Mouse (Mus musculus) midbrain, postnatal 0 days (tissue): ENCODE data around the gene Rex1bd. TPM values are rescaled to one million over a fixed set of nuclear protein-coding genes. Genes with fewer than 3 reads are reported as not detected.
A peak's percentile ranks its signal among the peaks of the same experiment; 100 is the strongest.

Source experiments
- ATAC-seq: fragments of 200-750 bp; cut with Nextera tagmentation; 2 replicates; pipeline ENCODE4 v1.8.0; 2017; ENCODE audit warnings: moderate number of reproducible peaks, mild to moderate bottlenecking, moderate TSS enrichment, moderate library complexity; ENCODE audit not compliant: low FRiP score
- DNase-seq: peaks from one replicate; pipeline ENCODE4 v3.0.0-alpha.2; 2015; ENCODE audit warnings: low spot score
- H3K27ac ChIP-seq: fragments of 300-500 bp; sonication (generic); 2 replicates; pipeline ENCODE4 v1.5.1; 2014; ENCODE audit warnings: low read depth, mild to moderate bottlenecking, low read length, mixed read lengths
- H3K27me3 ChIP-seq: fragments of 300-500 bp; sonication (generic); 2 replicates; pipeline ENCODE4 v1.6.1; 2014; ENCODE audit warnings: low read length, control low read depth, mixed read lengths; ENCODE audit not compliant: insufficient read depth
- H3K36me3 ChIP-seq: fragments of 300-500 bp; sonication (generic); 2 replicates; pipeline ENCODE4 v1.6.1; 2014; ENCODE audit warnings: low read length, control low read depth, mixed read lengths; ENCODE audit not compliant: insufficient read depth
- H3K4me1 ChIP-seq: fragments of 300-500 bp; sonication (generic); 2 replicates; pipeline ENCODE4 v1.6.1; 2014; ENCODE audit warnings: mild to moderate bottlenecking, control low read depth, antibody characterized with exemption, low read length, mixed read lengths; ENCODE audit not compliant: insufficient read depth
- H3K4me2 ChIP-seq: fragments of 300-500 bp; sonication (generic); 2 replicates; pipeline ENCODE4 v1.6.1; 2014; ENCODE audit warnings: low read depth, mild to moderate bottlenecking, low read length, mixed read lengths; ENCODE audit not compliant: poor library complexity, severe bottlenecking
- H3K4me3 ChIP-seq: fragments of 300-500 bp; sonication (generic); 2 replicates; pipeline ENCODE4 v1.5.1; 2014; ENCODE audit warnings: low read depth, mild to moderate bottlenecking, low read length, moderate library complexity
- H3K9ac ChIP-seq: fragments of 300-500 bp; sonication (generic); replicated peaks from 2 replicates; pipeline ENCODE4 v1.6.1; 2014; ENCODE audit warnings: mild to moderate bottlenecking, low read length, moderate library complexity, mixed read lengths; ENCODE audit not compliant: poor library complexity, severe bottlenecking
- H3K9me3 ChIP-seq: fragments of 300-500 bp; sonication (generic); 2 replicates; pipeline ENCODE4 v1.6.1; 2016; ENCODE audit warnings: low read length, control low read depth
- CTCF ChIP-seq: IDR thresholded peaks from 2 replicates; pipeline ENCODE4 v1.5.1; 2016; ENCODE audit warnings: antibody characterized with exemption, mild to moderate bottlenecking
- WGBS: fragments of 180-500 bp; shearing (Covaris S2); extraction: QIAGEN DNeasy Blood & Tissue Kit; methylation state at CpG from one replicate; pipeline ENCODE4 v1.1.7; 2014; 5-methylcytosine and 5-hydroxymethylcytosine counted together
- polyA plus RNA-seq: library from polyadenylated mRNA; unstranded; fragments of >200 nt; fragmentation: Nextera tagmentation; extraction: Ambion mirVana; gene quantifications from 2 replicates; pipeline ENCODE4 v1.2.1, GENCODE M21; 2015
- total RNA-seq: library from RNA; depleted of rRNA; stranded (reverse); fragments of >200 nt; gene quantifications from 2 replicates; pipeline ENCODE4 v1.2.3, GENCODE M21; 2014

The Rex1bd gene
- total and polyA plus RNA-seq, 2 experiments from 2014 or later, result 118 to 198 TPM

- H3K4me1 ChIP-seq, result peaks cover 8% of the 10 kb centered on the region; the same call in 1 of the 2 replicates
- no peak; the same call in 1 of the 2 replicates for ATAC-seq
Measured at GRCm38 (mm10) chr8:70493692-70494415, 12.7 kb downstream of the Rex1bd start.

DNA sequence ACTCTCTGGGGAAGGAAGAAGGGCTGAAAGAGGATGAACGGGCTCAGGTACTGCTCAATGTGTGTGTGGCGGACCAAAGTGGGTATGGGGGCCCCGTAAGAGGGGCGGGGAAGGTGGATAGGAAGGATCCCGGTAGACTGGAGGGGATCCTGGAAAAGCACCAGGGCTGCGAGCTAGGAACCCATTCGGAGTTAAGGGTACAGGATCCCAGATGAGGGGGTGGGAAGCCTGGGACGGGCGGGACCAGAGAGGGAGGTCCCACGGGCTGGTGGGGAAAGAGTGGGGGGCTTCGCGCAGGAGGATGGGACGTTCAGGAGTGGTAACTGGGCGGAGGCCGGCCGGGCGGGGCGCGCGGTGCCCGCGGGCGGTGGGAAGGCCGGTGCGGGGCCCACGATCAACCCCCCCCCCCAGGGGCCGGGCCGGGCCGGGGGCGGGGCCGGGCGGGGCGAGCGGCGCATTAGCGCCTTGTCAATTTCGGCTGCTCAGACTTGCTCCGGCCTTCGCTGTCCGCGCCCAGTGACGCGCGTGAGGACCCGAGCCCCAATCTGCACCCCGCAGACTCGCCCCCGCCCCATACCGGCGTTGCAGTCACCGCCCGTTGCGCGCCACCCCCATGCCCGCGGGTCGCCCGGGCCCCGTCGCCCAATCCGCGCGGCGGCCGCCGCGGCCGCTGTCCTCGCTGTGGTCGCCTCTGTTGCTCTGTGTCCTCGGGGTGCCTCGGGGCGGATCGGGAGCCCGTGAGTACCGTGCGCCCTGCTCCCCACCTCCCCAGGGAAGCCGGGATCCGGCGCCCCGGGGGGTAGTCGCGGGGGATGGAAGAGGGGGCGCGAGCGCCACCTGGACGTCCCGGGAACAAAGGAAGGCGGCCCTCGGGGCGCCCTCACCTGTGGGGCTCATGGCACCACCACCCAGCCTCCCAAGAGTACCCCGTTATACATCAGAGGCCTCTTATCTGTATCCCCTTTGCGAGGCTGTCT, 13.6 kb downstream of the Rex1bd start, which contains the start of gene Crlf1:
TSS of gene Crlf1 (plus strand) at position 495 of the 977 bp plus-strand sequence.
- peak; percentile 31 for ATAC-seq
- Histone ChIP-seq H3K4me1 (peaks cover 14% of the 10 kb centered on the region; the same call in 1 of the 2 replicates), H3K9me3 (no peaks in the 10 kb centered on the region), H3K27me3 (peaks cover 90% of the 10 kb centered on the region), H3K4me3 (peak within 1 kb of the TSS; percentile 35), H3K36me3 (no peaks in the 10 kb centered on the region), H3K4me2 (peak within 1 kb of the TSS; percentile 67), H3K27ac (no peak within 1 kb of the TSS), H3K9ac (peak within 1 kb of the TSS; percentile 42; the same call in 1 of the 2 replicates)
- no peak for DNase-seq
- no peak for TF ChIP-seq CTCF
- under 1% methylated on average over 54 of the region's 93 CpGs for WGBS

More at GRCm38 (mm10) chr8:70493692-70494415, 12.7 kb downstream of the Rex1bd start:
- H3K4me2 ChIP-seq, result peak overlapping the region; percentile 67
- no peaks in the 10 kb centered on the region for H3K36me3 ChIP-seq
- under 1% methylated on average over 47 of the region's 47 CpGs for WGBS
- peak overlapping the region; percentile 35 for H3K4me3 ChIP-seq
- H3K27ac ChIP-seq, result no peak overlapping the region
- no peak for TF ChIP-seq CTCF
- 0 out of 2 replicates have a peak overlapping the region, but pooled peaks have one; percentile 42 for H3K9ac ChIP-seq
- H3K9me3 ChIP-seq, result no peaks in the 10 kb centered on the region
- no peak for DNase-seq
- H3K27me3 ChIP-seq, result peaks cover 90% of the 10 kb centered on the region

DNA sequence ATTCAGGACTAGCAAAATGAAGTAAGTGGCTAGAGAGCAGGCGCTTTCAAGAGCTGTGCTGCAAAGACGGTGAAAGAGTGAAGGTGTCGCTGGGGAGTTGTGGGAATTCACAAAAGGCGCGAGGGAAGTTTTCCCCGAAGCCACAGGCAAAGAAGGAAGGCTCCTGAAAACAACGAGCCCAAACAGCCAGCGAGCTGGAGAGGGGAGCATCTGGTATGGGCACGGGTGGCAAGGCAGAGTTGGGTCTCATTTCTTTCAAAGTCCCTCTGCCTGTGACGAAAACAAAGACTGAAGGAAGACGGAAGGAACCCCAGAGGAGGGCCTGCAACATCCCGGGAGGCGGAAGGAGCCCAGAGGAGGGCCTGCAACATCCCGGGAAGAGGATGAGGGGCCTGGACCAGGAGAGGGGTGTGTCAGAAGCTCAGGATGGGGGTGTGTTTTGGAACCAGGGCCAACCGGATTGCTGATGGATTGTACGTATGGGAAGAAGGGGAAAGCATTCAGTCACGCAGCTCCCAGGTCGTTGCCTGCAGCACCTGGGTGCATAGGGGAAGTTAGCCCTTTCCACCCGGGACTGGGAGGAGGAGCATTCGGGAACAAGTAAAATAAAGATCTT, 15.6 kb downstream of the Rex1bd start:
- H3K9me3 ChIP-seq, result no peaks in the 10 kb centered on the region

DNA sequence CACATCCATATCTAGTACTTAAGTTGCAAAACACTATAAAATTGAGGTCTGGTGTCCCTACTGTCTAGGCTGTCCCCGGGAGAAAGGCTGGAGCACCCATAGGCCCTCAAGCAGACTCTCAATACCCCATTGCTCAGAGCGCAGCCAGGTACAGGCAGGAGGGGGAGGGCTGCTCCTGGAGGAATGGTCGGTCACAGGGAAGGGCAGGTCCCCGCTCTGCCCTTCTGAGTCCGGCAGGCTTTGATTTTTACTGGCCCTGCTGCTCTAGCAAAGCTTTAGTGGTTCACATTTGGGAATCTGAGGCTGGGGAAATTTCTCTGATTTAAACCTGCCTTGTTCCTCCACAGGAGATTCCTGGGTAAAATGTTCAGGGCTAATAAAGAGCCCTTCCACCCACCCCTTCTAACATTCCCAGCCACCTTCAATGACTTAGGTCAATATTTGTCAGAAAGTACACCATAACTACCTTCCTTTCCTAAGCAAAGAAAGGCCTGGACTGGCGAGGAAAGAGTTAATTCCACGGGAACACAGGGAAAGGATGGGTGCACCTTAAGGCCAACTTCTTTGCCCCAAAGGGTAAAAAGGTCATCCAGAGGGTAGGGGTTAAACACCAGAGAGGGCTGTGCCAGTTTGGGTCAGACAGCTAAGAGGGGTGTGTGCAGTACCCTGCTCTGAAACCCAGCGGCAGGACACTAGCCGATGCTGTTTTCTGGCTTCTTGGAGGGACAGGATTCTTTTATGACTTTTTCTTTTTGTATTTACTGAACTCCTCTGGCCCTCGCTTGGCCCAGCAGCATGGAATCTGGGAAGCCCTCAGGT, 16.3 kb downstream of the Rex1bd start:
- DNase-seq, result no peak
- H3K27ac ChIP-seq, result no peak overlapping the region
- no peak for TF ChIP-seq CTCF
- 0 out of 2 replicates have a peak, but pooled peaks cover under 1% of the 10 kb centered on the region for H3K36me3 ChIP-seq
- peaks cover 22% of the 10 kb centered on the region for H3K4me1 ChIP-seq
- 7% methylated on average over 10 of the region's 10 CpGs for WGBS
- H3K4me3 ChIP-seq, result no peak overlapping the region
- no peak for ATAC-seq
- no peak overlapping the region for H3K4me2 ChIP-seq
- H3K27me3 ChIP-seq, result peaks cover 70% of the 10 kb centered on the region
- no peak overlapping the region for H3K9ac ChIP-seq
- no peaks in the 10 kb centered on the region for H3K9me3 ChIP-seq

More for the DNA sequence above, 15.6 kb downstream of the Rex1bd start:
- Histone ChIP-seq H3K4me3 (no peak overlapping the region), H3K4me2 (no peak overlapping the region), H3K27me3 (peaks cover 77% of the 10 kb centered on the region), H3K9ac (no peak overlapping the region), H3K36me3 (no peaks in the 10 kb centered on the region), H3K27ac (no peak overlapping the region), H3K4me1 (peaks cover 21% of the 10 kb centered on the region)
- 2% methylated on average over 20 of the region's 20 CpGs for WGBS
- TF ChIP-seq CTCF, result no peak
- no peak for ATAC-seq
- no peak for DNase-seq

DNA sequence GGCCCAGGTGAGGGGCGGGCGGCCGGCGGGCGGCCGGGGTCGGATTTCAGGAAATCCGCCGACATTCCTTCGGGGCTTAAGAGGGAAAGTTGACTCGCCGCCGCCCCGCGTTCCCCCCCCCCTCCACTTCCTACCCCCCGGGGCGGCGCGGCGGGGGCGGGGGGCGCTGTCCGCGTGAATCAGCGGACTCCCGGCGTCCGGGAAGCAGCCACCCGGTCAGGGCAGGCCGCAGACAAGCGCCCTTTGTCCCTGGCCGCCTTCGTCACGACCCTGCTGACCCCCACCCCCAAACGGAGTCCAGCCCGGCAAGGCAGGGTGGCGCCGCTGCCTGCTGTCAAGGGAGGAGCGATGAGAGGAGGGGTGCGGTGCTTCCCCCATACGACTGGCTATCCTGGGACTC, 17.0 kb downstream of the Rex1bd start:
- 0 out of 2 replicates have a peak overlapping the region, but pooled peaks have one; percentile 14 for H3K4me3 ChIP-seq
- H3K4me1 ChIP-seq, result peaks cover 22% of the 10 kb centered on the region

More for the DNA sequence above, 17.0 kb downstream of the Rex1bd start:
- ATAC-seq (no peak), DNase-seq (no peak)
- H3K27me3 ChIP-seq, result peaks cover 66% of the 10 kb centered on the region
- H3K9ac ChIP-seq, result no peak overlapping the region
- H3K36me3 ChIP-seq, result peaks cover 6% of the 10 kb centered on the region; the same call in 1 of the 2 replicates
- WGBS, result 0% methylated on average over 20 of the region's 41 CpGs
- no peaks in the 10 kb centered on the region for H3K9me3 ChIP-seq
- H3K4me2 ChIP-seq, result peak overlapping the region; percentile 32; the same call in 1 of the 2 replicates
- TF ChIP-seq CTCF, result no peak
- no peak overlapping the region for H3K27ac ChIP-seq
